Mouse (Mus musculus): ENCODE measurements around the gene Rhox3f.
"Not testable (repeated sequence)": the region's sequence is repeated elsewhere in the genome, so short reads cannot be mapped to it uniquely, and the experiment has no call there.

- not testable (repeated sequence) for TF ChIP-seq CTCF (IDR thresholded peaks at IDR 0.05; ENCODE audit: borderline replicate concordance, insufficient read depth, low read depth, low read length); POLR2A (IDR thresholded peaks at IDR 0.05; ENCODE audit: borderline replicate concordance, insufficient read depth, low read length)
These were observed 47.7 kb downstream of the Rhox3f start, which contains the start of gene Rhox3g for GRCm38 (mm10) chrX:37628512-37628911.

Measured in cerebellum, adult 2 months (tissue).